Mouse (Mus musculus) midbrain, postnatal 0 days (tissue): ENCODE data around the gene Hivep3. TPM values are rescaled to one million over a fixed set of nuclear protein-coding genes. Genes with fewer than 3 reads are reported as not detected.

Experiments
- ATAC-seq: fragments of 200-750 bp; cut with Nextera tagmentation; 2 replicates; pipeline ENCODE4 v1.8.0; 2017; ENCODE audit warnings: moderate number of reproducible peaks, mild to moderate bottlenecking, moderate TSS enrichment, moderate library complexity; ENCODE audit not compliant: low FRiP score
- DNase-seq: peaks from one replicate; pipeline ENCODE4 v3.0.0-alpha.2; 2015; ENCODE audit warnings: low spot score
- H3K27ac ChIP-seq: fragments of 300-500 bp; sonication (generic); 2 replicates; pipeline ENCODE4 v1.5.1; 2014; ENCODE audit warnings: low read depth, mild to moderate bottlenecking, low read length, mixed read lengths
- H3K27me3 ChIP-seq: fragments of 300-500 bp; sonication (generic); 2 replicates; pipeline ENCODE4 v1.6.1; 2014; ENCODE audit warnings: low read length, control low read depth, mixed read lengths; ENCODE audit not compliant: insufficient read depth
- H3K36me3 ChIP-seq: fragments of 300-500 bp; sonication (generic); 2 replicates; pipeline ENCODE4 v1.6.1; 2014; ENCODE audit warnings: low read length, control low read depth, mixed read lengths; ENCODE audit not compliant: insufficient read depth
- H3K4me1 ChIP-seq: fragments of 300-500 bp; sonication (generic); 2 replicates; pipeline ENCODE4 v1.6.1; 2014; ENCODE audit warnings: mild to moderate bottlenecking, control low read depth, antibody characterized with exemption, low read length, mixed read lengths; ENCODE audit not compliant: insufficient read depth
- H3K4me2 ChIP-seq: fragments of 300-500 bp; sonication (generic); 2 replicates; pipeline ENCODE4 v1.6.1; 2014; ENCODE audit warnings: low read depth, mild to moderate bottlenecking, low read length, mixed read lengths; ENCODE audit not compliant: poor library complexity, severe bottlenecking
- H3K4me3 ChIP-seq: fragments of 300-500 bp; sonication (generic); 2 replicates; pipeline ENCODE4 v1.5.1; 2014; ENCODE audit warnings: low read depth, mild to moderate bottlenecking, low read length, moderate library complexity
- H3K9ac ChIP-seq: fragments of 300-500 bp; sonication (generic); replicated peaks from 2 replicates; pipeline ENCODE4 v1.6.1; 2014; ENCODE audit warnings: mild to moderate bottlenecking, low read length, moderate library complexity, mixed read lengths; ENCODE audit not compliant: poor library complexity, severe bottlenecking
- H3K9me3 ChIP-seq: fragments of 300-500 bp; sonication (generic); 2 replicates; pipeline ENCODE4 v1.6.1; 2016; ENCODE audit warnings: low read length, control low read depth
- CTCF ChIP-seq: IDR thresholded peaks from 2 replicates; pipeline ENCODE4 v1.5.1; 2016; ENCODE audit warnings: antibody characterized with exemption, mild to moderate bottlenecking
- WGBS: fragments of 180-500 bp; shearing (Covaris S2); extraction: QIAGEN DNeasy Blood & Tissue Kit; methylation state at CpG from one replicate; pipeline ENCODE4 v1.1.7; 2014; 5-methylcytosine and 5-hydroxymethylcytosine counted together
- polyA plus RNA-seq: library from polyadenylated mRNA; unstranded; fragments of >200 nt; fragmentation: Nextera tagmentation; extraction: Ambion mirVana; gene quantifications from 2 replicates; pipeline ENCODE4 v1.2.1, GENCODE M21; 2015
- total RNA-seq: library from RNA; depleted of rRNA; stranded (reverse); fragments of >200 nt; gene quantifications from 2 replicates; pipeline ENCODE4 v1.2.3, GENCODE M21; 2014

Gene Hivep3
- total and polyA plus RNA-seq, 2 experiments from 2014 or later = 16.5 to 18.3 TPM

DNA sequence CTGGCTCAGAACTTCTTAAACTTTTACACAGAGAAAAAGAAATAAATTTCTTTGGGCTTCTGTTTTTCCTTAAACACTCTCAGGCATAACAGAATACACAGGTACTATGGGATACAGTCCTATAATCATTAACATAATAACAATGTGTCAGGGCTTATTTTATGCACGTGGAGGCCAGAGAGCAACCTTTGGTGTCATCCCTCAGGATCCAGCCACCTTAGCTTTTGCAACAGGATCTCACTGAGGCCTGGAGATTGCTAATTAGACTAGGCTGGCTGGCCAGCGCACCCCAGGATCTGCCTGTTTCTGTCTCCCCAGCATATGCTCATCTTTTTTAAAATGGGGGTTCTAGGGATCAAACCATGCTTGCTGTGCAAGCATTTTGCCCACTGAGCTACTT is 234.1 kb downstream of the Hivep3 start:
- no peaks in the 10 kb centered on the region for H3K36me3 ChIP-seq
- H3K4me1 ChIP-seq = peaks cover 11% of the 10 kb centered on the region; the same call in 1 of the 2 replicates
- H3K9ac ChIP-seq = no peak overlapping the region
- no peak for TF ChIP-seq CTCF
- 62% methylated on average over 2 of the region's 2 CpGs for WGBS
- H3K27me3 ChIP-seq = no peaks in the 10 kb centered on the region
- DNase-seq (no peak), ATAC-seq (no peak)
- no peak overlapping the region for H3K27ac ChIP-seq
- H3K9me3 ChIP-seq = no peaks in the 10 kb centered on the region
- H3K4me2 ChIP-seq = no peak overlapping the region
- no peak overlapping the region for H3K4me3 ChIP-seq

DNA sequence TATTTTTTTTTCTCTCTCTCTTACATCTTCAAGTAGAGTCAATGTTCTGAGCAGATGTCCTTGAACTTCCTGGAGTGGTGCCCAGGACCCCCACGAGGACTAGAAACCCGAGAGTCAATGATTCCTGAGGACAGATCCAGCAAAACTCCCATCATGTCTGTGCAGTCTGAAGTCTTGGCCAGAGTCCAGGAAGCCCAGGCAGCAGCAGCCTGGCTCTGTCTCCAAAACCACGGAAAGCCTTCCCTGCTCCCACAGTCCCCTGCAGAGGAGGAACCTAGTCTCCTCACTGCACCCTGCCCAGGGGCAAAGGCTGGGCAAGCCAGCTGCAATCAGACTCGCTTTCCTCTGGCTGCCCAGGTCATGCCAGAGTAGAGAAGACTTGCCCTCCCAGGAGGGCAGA is 234.5 kb downstream of the Hivep3 start:
- H3K27ac ChIP-seq = no peak overlapping the region
- no peak for TF ChIP-seq CTCF
- no peaks in the 10 kb centered on the region for H3K9me3 ChIP-seq
- no peak overlapping the region for H3K4me2 ChIP-seq
- ATAC-seq (no peak), DNase-seq (peak; percentile 87)
- no peaks in the 10 kb centered on the region for H3K36me3 ChIP-seq
- H3K4me1 ChIP-seq = peaks cover 11% of the 10 kb centered on the region; the same call in 1 of the 2 replicates
- 34% methylated on average over 4 of the region's 4 CpGs for WGBS
- no peak overlapping the region for H3K9ac ChIP-seq
- H3K27me3 ChIP-seq = no peaks in the 10 kb centered on the region
- H3K4me3 ChIP-seq = no peak overlapping the region

DNA sequence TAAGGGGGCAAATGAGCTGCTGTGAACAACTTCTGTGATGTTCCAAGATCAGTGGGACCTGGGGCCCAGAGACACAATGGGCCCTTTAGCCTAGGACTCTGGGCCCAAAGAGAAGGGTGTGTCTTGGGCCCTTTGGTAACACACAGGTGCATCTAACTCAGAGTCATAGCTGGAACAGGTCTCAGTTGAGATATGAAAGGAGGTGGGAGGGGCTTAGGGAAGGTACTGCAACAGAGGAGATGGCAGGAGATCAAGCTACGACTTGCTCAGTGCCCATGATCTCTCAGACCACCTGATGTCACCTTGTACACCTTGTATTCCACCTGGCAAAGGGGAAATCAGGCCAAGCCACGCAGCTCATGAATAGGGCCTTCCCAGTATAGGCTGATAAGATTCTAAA is 235.3 kb downstream of the Hivep3 start:
- 81% methylated on average over 2 of the region's 2 CpGs for WGBS
- H3K36me3 ChIP-seq = no peaks in the 10 kb centered on the region
- DNase-seq (no peak), ATAC-seq (no peak)
- no peaks in the 10 kb centered on the region for H3K9me3 ChIP-seq
- H3K4me1 ChIP-seq = peaks cover 11% of the 10 kb centered on the region; the same call in 1 of the 2 replicates
- no peak for TF ChIP-seq CTCF
- H3K27ac ChIP-seq = 0 out of 2 replicates have a peak overlapping the region, but pooled peaks have one; percentile 49
- no peak overlapping the region for H3K4me2 ChIP-seq
- no peak overlapping the region for H3K4me3 ChIP-seq
- no peak overlapping the region for H3K9ac ChIP-seq
- no peaks in the 10 kb centered on the region for H3K27me3 ChIP-seq

DNA sequence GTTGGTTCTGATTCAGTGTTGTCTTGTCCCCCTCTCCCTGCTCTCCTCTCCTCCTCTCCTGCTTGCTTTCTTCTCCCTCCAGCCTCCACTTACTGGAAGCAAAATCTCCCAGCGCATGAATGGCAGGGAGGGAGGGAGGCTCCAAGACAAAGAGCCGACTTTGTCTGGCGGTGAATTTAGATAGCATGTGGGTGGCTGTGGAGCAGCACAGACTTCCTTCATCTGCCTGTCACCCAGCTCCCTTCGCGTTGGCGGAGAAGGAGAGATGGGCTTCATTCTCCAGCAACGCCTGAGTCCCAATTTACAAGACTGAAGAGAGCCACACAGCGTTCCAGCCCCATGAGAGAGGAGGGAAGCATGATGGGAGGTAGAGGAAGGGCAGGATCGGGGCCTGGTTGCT is 236.6 kb downstream of the Hivep3 start:
- H3K4me3 ChIP-seq = no peak overlapping the region
- WGBS = 33% methylated on average over 9 of the region's 9 CpGs
- peaks cover 11% of the 10 kb centered on the region; the same call in 1 of the 2 replicates for H3K4me1 ChIP-seq
- H3K27me3 ChIP-seq = no peaks in the 10 kb centered on the region
- no peaks in the 10 kb centered on the region for H3K9me3 ChIP-seq
- H3K9ac ChIP-seq = no peak overlapping the region
- no peaks in the 10 kb centered on the region for H3K36me3 ChIP-seq
- ATAC-seq (peak; percentile 6; the same call in 1 of the 2 replicates), DNase-seq (peak; percentile 22)
- H3K4me2 ChIP-seq = no peak overlapping the region
- peak overlapping the region; percentile 49 for H3K27ac ChIP-seq
- no peak for TF ChIP-seq CTCF

DNA sequence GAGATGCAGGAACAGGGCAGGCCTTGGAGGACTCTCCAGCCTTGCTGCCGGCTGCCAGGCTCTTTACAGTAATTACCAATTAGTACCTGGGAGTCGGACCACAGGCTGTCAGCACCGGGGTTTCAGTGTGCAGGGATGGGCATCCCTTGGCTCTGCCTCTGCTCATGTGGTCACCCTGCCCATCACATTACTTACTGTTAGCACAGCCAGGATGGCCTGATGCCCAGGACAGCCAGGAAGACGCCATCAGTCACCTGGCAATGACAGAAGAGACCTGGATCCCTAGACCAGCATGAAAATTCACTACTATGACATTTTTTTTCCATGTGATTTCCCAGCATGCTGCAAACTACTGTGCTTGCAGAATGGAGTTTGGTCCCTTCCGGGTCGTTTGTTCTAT is 238.8 kb downstream of the Hivep3 start:
- WGBS = 64% methylated on average over 6 of the region's 6 CpGs
- TF ChIP-seq CTCF = no peak
- H3K27ac ChIP-seq = no peak overlapping the region
- H3K27me3 ChIP-seq = no peaks in the 10 kb centered on the region
- no peak overlapping the region for H3K9ac ChIP-seq
- no peaks in the 10 kb centered on the region for H3K36me3 ChIP-seq
- DNase-seq (no peak), ATAC-seq (no peak)
- no peak overlapping the region for H3K4me3 ChIP-seq
- no peak overlapping the region for H3K4me2 ChIP-seq
- no peaks in the 10 kb centered on the region for H3K9me3 ChIP-seq
- peaks cover 11% of the 10 kb centered on the region; the same call in 1 of the 2 replicates for H3K4me1 ChIP-seq

DNA sequence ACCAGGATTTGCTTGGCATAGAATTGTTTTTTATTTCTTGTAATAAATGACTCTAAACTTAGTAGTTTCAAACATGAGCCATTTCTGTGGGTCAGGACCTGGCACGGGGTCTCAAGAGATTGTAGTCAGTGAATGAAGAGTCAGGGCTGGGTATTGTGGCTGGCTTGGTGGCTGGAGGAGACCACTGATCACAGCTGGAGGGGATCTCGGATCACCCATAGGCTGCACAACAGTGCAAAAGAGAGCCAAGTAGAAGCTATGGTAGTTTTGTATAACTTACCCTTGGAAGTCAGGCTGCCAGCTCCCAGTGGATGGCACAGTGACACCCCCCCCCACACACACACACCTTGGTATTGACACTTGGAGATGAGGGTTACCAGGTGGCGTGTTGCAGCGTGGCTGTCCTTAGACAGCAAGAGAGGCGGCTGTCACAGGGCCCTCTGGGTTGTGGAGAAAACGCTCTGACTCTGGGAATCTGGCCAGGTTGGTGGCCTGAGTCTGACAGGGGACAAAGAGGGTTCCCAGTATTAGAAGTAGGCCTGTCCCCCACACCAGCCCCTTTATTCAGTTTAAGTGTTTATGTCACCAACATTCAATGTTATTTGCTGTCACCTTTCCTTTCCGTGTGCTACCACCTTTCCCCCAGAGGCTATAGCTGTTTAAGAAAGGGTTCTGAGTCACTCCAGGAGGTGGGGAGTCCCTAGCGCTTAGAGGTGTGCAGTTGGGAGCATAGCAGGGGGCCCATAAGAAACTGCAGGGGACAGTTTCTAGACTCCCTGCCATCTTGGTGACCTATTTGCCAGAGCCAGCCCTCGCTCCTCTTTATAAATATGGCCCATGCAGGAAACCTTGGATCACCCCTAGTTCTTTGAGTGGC is 240.4 kb downstream of the Hivep3 start:
- DNase-seq = no peak
- no peaks in the 10 kb centered on the region for H3K36me3 ChIP-seq
- H3K4me3 ChIP-seq = no peak overlapping the region
- no peak overlapping the region for H3K9ac ChIP-seq
- no peak overlapping the region for H3K4me2 ChIP-seq
- no peaks in the 10 kb centered on the region for H3K9me3 ChIP-seq
- TF ChIP-seq CTCF = no peak
- no peak for ATAC-seq
- H3K4me1 ChIP-seq = peaks cover 11% of the 10 kb centered on the region; the same call in 1 of the 2 replicates
- 80% methylated on average over 9 of the region's 9 CpGs for WGBS
- no peaks in the 10 kb centered on the region for H3K27me3 ChIP-seq
- H3K27ac ChIP-seq = no peak overlapping the region
